In genomic region chr12:11223090-11223489, GRCm38 (mm10) we compare ENCODE assay signal across 23 mouse cellular contexts. TPM values are rescaled to one million over a fixed set of nuclear protein-coding genes. Genes with fewer than 3 reads are reported as not detected.
A peak's percentile ranks its signal among the peaks of the same experiment; 100 is the strongest.
DNase-seq lines count a peak whose midpoint lies in the region; ATAC-seq and TF ChIP-seq lines count a peak whose summit lies in the region.
"Had no signal": no experiment of that assay in that cellular context is flagged by ENCODE, and none has a peak within 500 bp of the region (broad histone marks: within the 10 kb centered on the region; RNA-seq: fewer than 3 reads in every experiment).

No protein-coding gene starts in this region.

- H3K4me1 ChIP-seq in lung, embryonic 14.5 days (ENCODE audit: insufficient read depth), result peaks cover 9% of the 10 kb centered on the region; the same call in 1 of the 2 replicates
- peaks cover 13% of the 10 kb centered on the region for H3K4me1 ChIP-seq in embryonic facial prominence, embryonic 10.5 days
- H3K4me1 ChIP-seq in limb, embryonic 15.5 days, result no peaks in the 10 kb centered on the region; the same call in 1 of the 2 replicates
- no peaks in the 10 kb centered on the region; the same call in 1 of the 2 replicates for H3K4me1 ChIP-seq in forebrain, embryonic 14.5 days (ENCODE audit: control insufficient read depth, insufficient read depth, low read length)
- H3K4me1 ChIP-seq: stomach, embryonic 15.5 days had no signal

- H3K27me3 ChIP-seq in lung, embryonic 14.5 days (ENCODE audit: insufficient read depth, low read length), result no peaks in the 10 kb centered on the region
- no peaks in the 10 kb centered on the region for H3K27me3 ChIP-seq in embryonic facial prominence, embryonic 10.5 days (replicated peaks; ENCODE audit: low read depth, poor library complexity, severe bottlenecking)
- H3K27me3 ChIP-seq in limb, embryonic 15.5 days, result no peaks in the 10 kb centered on the region
- no peaks in the 10 kb centered on the region for H3K27me3 ChIP-seq in forebrain, embryonic 14.5 days (replicated peaks; ENCODE audit: control insufficient read depth, insufficient read depth, low read length)
- H3K27me3 ChIP-seq: forebrain, embryonic 15.5 days; midbrain, embryonic 15.5 days; stomach, embryonic 15.5 days had no signal

- WGBS in lung, embryonic 14.5 days, result 68% methylated on average over 10 of the region's 10 CpGs
- 87% methylated on average over 10 of the region's 10 CpGs for WGBS in embryonic facial prominence, embryonic 10.5 days
- WGBS in limb, embryonic 15.5 days, result 79% methylated on average over 10 of the region's 10 CpGs
- 96% methylated on average over 10 of the region's 10 CpGs for WGBS in forebrain, embryonic 14.5 days

- no peak for ATAC-seq in lung, embryonic 14.5 days (ENCODE audit: insufficient read depth)
- no peak for ATAC-seq in limb, embryonic 15.5 days (ENCODE audit: insufficient number of reproducible peaks, low FRiP score, low TSS enrichment, low read depth)
- ATAC-seq in forebrain, embryonic 14.5 days, result no peak
- ATAC-seq: forebrain, embryonic 15.5 days; midbrain, embryonic 15.5 days had no signal

- intact Hi-C loops in left cerebral cortex, postnatal 25 days (cut with DNase I), result no loop called here

- no peaks in the 10 kb centered on the region for H3K36me3 ChIP-seq in lung, embryonic 14.5 days (ENCODE audit: insufficient read depth)
- H3K36me3 ChIP-seq in embryonic facial prominence, embryonic 10.5 days (replicated peaks), result no peaks in the 10 kb centered on the region
- H3K36me3 ChIP-seq in limb, embryonic 15.5 days, result no peaks in the 10 kb centered on the region
- no peaks in the 10 kb centered on the region for H3K36me3 ChIP-seq in forebrain, embryonic 14.5 days (ENCODE audit: control insufficient read depth, insufficient read depth, low read length)
- H3K36me3 ChIP-seq: forebrain, embryonic 15.5 days; midbrain, embryonic 15.5 days; stomach, embryonic 15.5 days had no signal

- DNase-seq in heart, adult 11 months, result peak; percentile 83
- no peak for DNase-seq in heart, adult 8-10 months (ENCODE audit: low spot score)
- peak; percentile 46 for DNase-seq in lung, embryonic 14.5 days
- DNase-seq in lung, adult 18-20 months, result no peak
- DNase-seq in embryonic facial prominence, embryonic 10.5 days (ENCODE audit: low spot score), result peak; percentile 10
- no peak for DNase-seq in forebrain, embryonic 14.5 days (ENCODE audit: low spot score)
- DNase-seq in left cerebral cortex, postnatal 25 days (ENCODE audit: low spot score in 2 of 2), result no peak
- DNase-seq: cerebellum, adult 9-11 months; gastrocnemius, postnatal 36 days; heart, postnatal 14 days; right cerebral cortex, adult 18-20 months; thymus, postnatal 4 days had no signal

- no peak overlapping the region for H3K9ac ChIP-seq in lung, embryonic 14.5 days
- H3K9ac ChIP-seq in limb, embryonic 15.5 days, result no peak overlapping the region
- H3K9ac ChIP-seq in forebrain, embryonic 14.5 days (ENCODE audit: low read length), result no peak overlapping the region
- H3K9ac ChIP-seq: forebrain, embryonic 15.5 days; hindbrain, embryonic 14.5 days; midbrain, embryonic 15.5 days; stomach, embryonic 15.5 days had no signal

- no peak overlapping the region for H3K4me3 ChIP-seq in lung, embryonic 14.5 days (ENCODE audit: low read depth, low read length)
- H3K4me3 ChIP-seq in embryonic facial prominence, embryonic 10.5 days, result no peak overlapping the region
- no peak overlapping the region for H3K4me3 ChIP-seq in limb, embryonic 15.5 days
- H3K4me3 ChIP-seq in forebrain, embryonic 14.5 days (ENCODE audit: low read depth, low read length), result no peak overlapping the region
- H3K4me3 ChIP-seq: erythroblast, embryonic 14.5 days; forebrain, embryonic 15.5 days; megakaryocyte, embryonic 14.5 days; midbrain, embryonic 15.5 days; stomach, embryonic 15.5 days had no signal

- no peak overlapping the region for H3K27ac ChIP-seq in lung, embryonic 14.5 days (ENCODE audit: low read depth)
- no peak overlapping the region for H3K27ac ChIP-seq in embryonic facial prominence, embryonic 10.5 days (replicated peaks)
- peak overlapping the region; percentile 11; the same call in 1 of the 2 replicates for H3K27ac ChIP-seq in limb, embryonic 15.5 days
- no peak overlapping the region for H3K27ac ChIP-seq in forebrain, embryonic 14.5 days (ENCODE audit: low read depth, low read length)
- H3K27ac ChIP-seq: forebrain, embryonic 15.5 days; hindbrain, embryonic 14.5 days; midbrain, embryonic 15.5 days; stomach, embryonic 15.5 days had no signal

- no peak overlapping the region for H3K4me2 ChIP-seq in lung, embryonic 14.5 days
- no peak overlapping the region for H3K4me2 ChIP-seq in limb, embryonic 15.5 days
- no peak overlapping the region for H3K4me2 ChIP-seq in forebrain, embryonic 14.5 days (ENCODE audit: low read length)
- H3K4me2 ChIP-seq: forebrain, embryonic 15.5 days; heart, embryonic 11.5 days; hindbrain, embryonic 14.5 days; midbrain, embryonic 15.5 days; stomach, embryonic 15.5 days had no signal

- TF ChIP-seq CTCF in lung, embryonic 14.5 days (IDR thresholded peaks at IDR 0.05; ENCODE audit: low read depth), result no peak

- H3K9me3 ChIP-seq in lung, embryonic 14.5 days (ENCODE audit: low read depth, low read length), result no peaks in the 10 kb centered on the region
- no peaks in the 10 kb centered on the region for H3K9me3 ChIP-seq in embryonic facial prominence, embryonic 10.5 days
- no peaks in the 10 kb centered on the region for H3K9me3 ChIP-seq in limb, embryonic 15.5 days
- H3K9me3 ChIP-seq in forebrain, embryonic 14.5 days (replicated peaks; ENCODE audit: control insufficient read depth, low read length), result no peaks in the 10 kb centered on the region
- H3K9me3 ChIP-seq: forebrain, embryonic 15.5 days; megakaryocyte, embryonic 14.5 days; midbrain, embryonic 15.5 days; stomach, embryonic 15.5 days had no signal

RNA-seq across cellular contexts. Expression of gene Msgn1, which starts 14.3 kb away (rescaled TPM):
- total RNA-seq in heart, adult 8-10 months (2022), result not detected
- polyA plus RNA-seq in lung, embryonic 14.5 days (2014; fragmentation: Nextera tagmentation; extraction: Ambion mirVana), result not detected in 2 replicates
- not detected in 2 replicates for polyA plus RNA-seq in embryonic facial prominence, embryonic 10.5 days (2016; fragmentation: Nextera tagmentation; extraction: Ambion mirVana)
- not detected in 2 replicates for polyA plus RNA-seq in limb, embryonic 15.5 days (2015; fragmentation: Nextera tagmentation; extraction: Ambion mirVana)
- polyA plus RNA-seq in forebrain, embryonic 14.5 days (2014; fragmentation: Nextera tagmentation; extraction: Ambion mirVana), result not detected in 2 replicates
- total RNA-seq in left cerebral cortex, postnatal 25 days (2021), result not detected
- total RNA-seq: gastrocnemius, postnatal 36 days; heart, postnatal 14 days; layer of hippocampus, postnatal 10 days had no signal
- polyA plus RNA-seq: erythroblast, embryonic 14.5 days; forebrain, embryonic 15.5 days; heart, embryonic 11.5 days; hindbrain, embryonic 14.5 days; liver, embryonic 16.5 days; midbrain, embryonic 15.5 days; small intestine, adult 2 months; stomach, embryonic 15.5 days had no signal

RNA-seq across cellular contexts. Expression of gene Gen1, which starts 42.5 kb away (rescaled TPM):
- 1 to 10 TPM in 1 of 4 experiments, under 1 TPM in 3; 0.38 to 2.0 (median 0.62) TPM for total RNA-seq in heart, adult 8-10 months (2022)
- 15.6 and 16.4 TPM in 2 replicates for polyA plus RNA-seq in lung, embryonic 14.5 days (2014; fragmentation: Nextera tagmentation; extraction: Ambion mirVana)
- 17.2 and 20.0 TPM in 2 replicates for polyA plus RNA-seq in embryonic facial prominence, embryonic 10.5 days (2016; fragmentation: Nextera tagmentation; extraction: Ambion mirVana)
- polyA plus RNA-seq in limb, embryonic 15.5 days (2015; fragmentation: Nextera tagmentation; extraction: Ambion mirVana), result 5.6 and 7.5 TPM in 2 replicates
- 6.7 and 6.9 TPM in 2 replicates for polyA plus RNA-seq in forebrain, embryonic 14.5 days (2014; fragmentation: Nextera tagmentation; extraction: Ambion mirVana)
- 1 to 10 TPM; 1.7 to 2.2 TPM for total RNA-seq in left cerebral cortex, postnatal 25 days (2021)

RNA-seq across cellular contexts. Expression of gene Smc6, which starts 42.6 kb away (rescaled TPM):
- 10 to 100 TPM; 31.8 to 42.7 (median 35.9) TPM for total RNA-seq in heart, adult 8-10 months (2022)
- 133 and 138 TPM in 2 replicates for polyA plus RNA-seq in lung, embryonic 14.5 days (2014; fragmentation: Nextera tagmentation; extraction: Ambion mirVana)
- polyA plus RNA-seq in embryonic facial prominence, embryonic 10.5 days (2016; fragmentation: Nextera tagmentation; extraction: Ambion mirVana), result 134 and 135 TPM in 2 replicates
- 137 and 145 TPM in 2 replicates for polyA plus RNA-seq in limb, embryonic 15.5 days (2015; fragmentation: Nextera tagmentation; extraction: Ambion mirVana)
- 104 and 111 TPM in 2 replicates for polyA plus RNA-seq in forebrain, embryonic 14.5 days (2014; fragmentation: Nextera tagmentation; extraction: Ambion mirVana)
- 10 to 100 TPM; 29.2 to 38.0 TPM for total RNA-seq in left cerebral cortex, postnatal 25 days (2021)

Comparison
In these comparisons a context has a peak if more than half of its experiments do, and no peak if none do; other contexts are left out.
1. DNase-seq: peak in heart, adult 11 months (single experiment), lung, embryonic 14.5 days (single experiment) and embryonic facial prominence, embryonic 10.5 days (single experiment); none in heart, adult 8-10 months (single experiment), lung, adult 18-20 months (0 of 2), forebrain, embryonic 14.5 days (single experiment) and left cerebral cortex, postnatal 25 days (0 of 2).